Mouse (Mus musculus): ENCODE measurements around the gene Mapk1. TPM values are rescaled to one million over a fixed set of nuclear protein-coding genes. Genes with fewer than 3 reads are reported as not detected.
"Not testable (repeated sequence)": the region's sequence is repeated elsewhere in the genome, so short reads cannot be mapped to it uniquely, and the experiment has no call there.

Mapk1 gene
- total RNA-seq (2017): 130 and 147 TPM in 2 replicates

- ATAC-seq (ENCODE audit: extremely low read depth, insufficient number of reproducible peaks, low FRiP score, poor library complexity, severe bottlenecking): peak; percentile 100
Measured at GRCm38 (mm10) chr16:16983131-16983533, at the start of gene Mapk1. Gene Mapk1, plus strand, starts transcription at chr16:16983382.

GRCm38 (mm10) chr16:16939543-16939942, 43.6 kb upstream of the Mapk1 start:
- ATAC-seq (ENCODE audit: extremely low read depth, insufficient number of reproducible peaks, low FRiP score, poor library complexity, severe bottlenecking): no peak

GRCm38 (mm10) chr16:16941078-16941477, 42.1 kb upstream of the Mapk1 start:
- ATAC-seq (ENCODE audit: extremely low read depth, insufficient number of reproducible peaks, low FRiP score, poor library complexity, severe bottlenecking): no peak

- ATAC-seq (ENCODE audit: extremely low read depth, insufficient number of reproducible peaks, low FRiP score, poor library complexity, severe bottlenecking): no peak
Measured at GRCm38 (mm10) chr16:16958575-16958974, 24.6 kb upstream of the Mapk1 start.

- ATAC-seq (ENCODE audit: extremely low read depth, insufficient number of reproducible peaks, low FRiP score, poor library complexity, severe bottlenecking): no peak
Measured at GRCm38 (mm10) chr16:16959907-16960306, 23.3 kb upstream of the Mapk1 start.

- ATAC-seq (ENCODE audit: extremely low read depth, insufficient number of reproducible peaks, low FRiP score, poor library complexity, severe bottlenecking): no peak
Measured at GRCm38 (mm10) chr16:16965149-16965548, 18.0 kb upstream of the Mapk1 start.

- ATAC-seq (ENCODE audit: extremely low read depth, insufficient number of reproducible peaks, low FRiP score, poor library complexity, severe bottlenecking): no peak
Measured at GRCm38 (mm10) chr16:16966290-16966689, 16.9 kb upstream of the Mapk1 start.

- no peak for ATAC-seq (ENCODE audit: extremely low read depth, insufficient number of reproducible peaks, low FRiP score, poor library complexity, severe bottlenecking)
Measured at GRCm38 (mm10) chr16:16978061-16978460, 5.1 kb upstream of the Mapk1 start.

GRCm38 (mm10) chr16:16978765-16979164, 4.4 kb upstream of the Mapk1 start:
- no peak for ATAC-seq (ENCODE audit: extremely low read depth, insufficient number of reproducible peaks, low FRiP score, poor library complexity, severe bottlenecking)

- ATAC-seq (ENCODE audit: extremely low read depth, insufficient number of reproducible peaks, low FRiP score, poor library complexity, severe bottlenecking): no peak
Measured at GRCm38 (mm10) chr16:16982636-16983035, 546 bp upstream of the Mapk1 start.

GRCm38 (mm10) chr16:16983534-16984422, 596 bp downstream of the Mapk1 start:
- ATAC-seq (ENCODE audit: extremely low read depth, insufficient number of reproducible peaks, low FRiP score, poor library complexity, severe bottlenecking): peak; percentile 23; the same call in 1 of the 2 replicates

GRCm38 (mm10) chr16:16984423-16984941, 1.3 kb downstream of the Mapk1 start:
- no peak for ATAC-seq (ENCODE audit: extremely low read depth, insufficient number of reproducible peaks, low FRiP score, poor library complexity, severe bottlenecking)

GRCm38 (mm10) chr16:16987248-16987647, 4.1 kb downstream of the Mapk1 start:
- no peak for ATAC-seq (ENCODE audit: extremely low read depth, insufficient number of reproducible peaks, low FRiP score, poor library complexity, severe bottlenecking)

- no peak for ATAC-seq (ENCODE audit: extremely low read depth, insufficient number of reproducible peaks, low FRiP score, poor library complexity, severe bottlenecking)
Measured at GRCm38 (mm10) chr16:16988842-16989241, 5.7 kb downstream of the Mapk1 start.

GRCm38 (mm10) chr16:16990021-16990420, 6.8 kb downstream of the Mapk1 start:
- ATAC-seq (ENCODE audit: extremely low read depth, insufficient number of reproducible peaks, low FRiP score, poor library complexity, severe bottlenecking): no peak

- no peak for ATAC-seq (ENCODE audit: extremely low read depth, insufficient number of reproducible peaks, low FRiP score, poor library complexity, severe bottlenecking)
Measured at GRCm38 (mm10) chr16:16994426-16995052, 11.4 kb downstream of the Mapk1 start.

- ATAC-seq (ENCODE audit: extremely low read depth, insufficient number of reproducible peaks, low FRiP score, poor library complexity, severe bottlenecking): not testable (repeated sequence)
Measured at GRCm38 (mm10) chr16:16996121-16996729, 13.0 kb downstream of the Mapk1 start.

- ATAC-seq (ENCODE audit: extremely low read depth, insufficient number of reproducible peaks, low FRiP score, poor library complexity, severe bottlenecking): peak; percentile 48; the same call in 1 of the 2 replicates
Measured at GRCm38 (mm10) chr16:17001109-17001508, 17.9 kb downstream of the Mapk1 start.

- no peak for ATAC-seq (ENCODE audit: extremely low read depth, insufficient number of reproducible peaks, low FRiP score, poor library complexity, severe bottlenecking)
Measured at GRCm38 (mm10) chr16:17007070-17007469, 23.9 kb downstream of the Mapk1 start.

Data from neutrophil, adult 5-6 weeks (primary cell).